Mouse (Mus musculus): ENCODE measurements at regions not wholly inside any gene's neighbourhood (a gene's known extent, or its start where the extent isn't known, plus 50 kb on each side); places are given as distances from the start of the nearest gene placed in this dataset.

GRCm38 (mm10) chr15:7462549-7462948 lies 64.4 kb upstream of the Egflam start:
- TF ChIP-seq POLR2A (IDR thresholded peaks at IDR 0.05; ENCODE audit: borderline replicate concordance, extremely low read depth, insufficient read depth, insufficient read length, poor library complexity, severe bottlenecking) (no peak), CTCF (IDR thresholded peaks at IDR 0.05; ENCODE audit: borderline replicate concordance, extremely low read depth, insufficient read depth, insufficient read length) (no peak)

Measured in brain, embryonic 14.5 days (tissue).